Mouse (Mus musculus) limb, embryonic 14.5 days (tissue): ENCODE measurements around the gene Nucb1. TPM values are rescaled to one million over a fixed set of nuclear protein-coding genes. Genes with fewer than 3 reads are reported as not detected.
"Not testable (repeated sequence)": the region's sequence is repeated elsewhere in the genome, so short reads cannot be mapped to it uniquely, and the experiment has no call there.

Experiments used
- ATAC-seq: fragments of 200-750 bp; cut with Nextera tagmentation; 2 replicates; pipeline ENCODE4 v1.8.0; 2017; ENCODE audit warnings: low read depth, moderate number of reproducible peaks, moderate TSS enrichment; ENCODE audit not compliant: low FRiP score
- DNase-seq: peaks from one replicate; pipeline ENCODE4 v3.0.0-alpha.2; 2015; ENCODE audit warnings: low spot score
- H3K27ac ChIP-seq: fragments of 300-500 bp; sonication (generic); replicated peaks from 2 replicates; pipeline ENCODE4 v1.5.1; 2014; ENCODE audit warnings: low read depth, mild to moderate bottlenecking, low read length, moderate library complexity, mixed read lengths
- H3K27me3 ChIP-seq: fragments of 300-500 bp; sonication (generic); 2 replicates; pipeline ENCODE4 v1.6.1; 2014; ENCODE audit warnings: low read length, mixed read lengths; ENCODE audit not compliant: control insufficient read depth, insufficient read depth
- H3K36me3 ChIP-seq: fragments of 300-500 bp; sonication (generic); 2 replicates; pipeline ENCODE4 v1.6.1; 2014; ENCODE audit warnings: mild to moderate bottlenecking, low read length, moderate library complexity, mixed read lengths; ENCODE audit not compliant: control insufficient read depth, insufficient read depth
- H3K4me1 ChIP-seq: fragments of 300-500 bp; sonication (generic); 2 replicates; pipeline ENCODE4 v1.6.1; 2014; ENCODE audit warnings: antibody characterized with exemption, low read length, mixed read lengths; ENCODE audit not compliant: control insufficient read depth, insufficient read depth
- H3K4me2 ChIP-seq: fragments of 300-500 bp; sonication (generic); replicated peaks from 2 replicates; pipeline ENCODE4 v1.6.1; 2014; ENCODE audit warnings: low read depth, mild to moderate bottlenecking, low read length, moderate library complexity; ENCODE audit not compliant: severe bottlenecking
- H3K4me3 ChIP-seq: fragments of 300-500 bp; sonication (generic); replicated peaks from 2 replicates; pipeline ENCODE4 v1.5.1; 2014; ENCODE audit warnings: low read length
- H3K9ac ChIP-seq: fragments of 300-500 bp; sonication (generic); 2 replicates; pipeline ENCODE4 v1.6.1; 2014; ENCODE audit warnings: mild to moderate bottlenecking, low read depth, low read length, moderate library complexity; ENCODE audit not compliant: severe bottlenecking
- H3K9me3 ChIP-seq: fragments of 300-500 bp; sonication (generic); 2 replicates; pipeline ENCODE4 v1.6.1; 2016; ENCODE audit warnings: low read length; ENCODE audit not compliant: control insufficient read depth
- POLR2A ChIP-seq: fragments of 200-500 bp; IDR thresholded peaks from 2 replicates; pipeline ENCODE4 v1.8.0; 2012; ENCODE audit warnings: inconsistent platforms, mild to moderate bottlenecking, moderate library complexity, borderline replicate concordance; ENCODE audit not compliant: insufficient read depth, insufficient read length; ENCODE audit errors: extremely low read depth
- WGBS: fragments of 180-500 bp; shearing (Covaris S2); extraction: QIAGEN DNeasy Blood & Tissue Kit; methylation state at CpG from one replicate; pipeline ENCODE4 v1.1.7; 2014; 5-methylcytosine and 5-hydroxymethylcytosine counted together
- polyA plus RNA-seq, 2 experiments: library from polyadenylated mRNA; depleted of rRNA in 1 of 2; stranded (reverse) in 1 of 2; unstranded in 1 of 2; fragments of >200 nt; fragmentation: Nextera tagmentation in 1 of 2; extraction: Ambion mirVana in 1 of 2; gene quantifications; 2 replicates each; pipeline versions ENCODE4 v1.2.1 to v1.2.3; 2012 to 2014

The Nucb1 gene
- polyA plus RNA-seq, 2 experiments, result 239 to 299 TPM

DNA sequence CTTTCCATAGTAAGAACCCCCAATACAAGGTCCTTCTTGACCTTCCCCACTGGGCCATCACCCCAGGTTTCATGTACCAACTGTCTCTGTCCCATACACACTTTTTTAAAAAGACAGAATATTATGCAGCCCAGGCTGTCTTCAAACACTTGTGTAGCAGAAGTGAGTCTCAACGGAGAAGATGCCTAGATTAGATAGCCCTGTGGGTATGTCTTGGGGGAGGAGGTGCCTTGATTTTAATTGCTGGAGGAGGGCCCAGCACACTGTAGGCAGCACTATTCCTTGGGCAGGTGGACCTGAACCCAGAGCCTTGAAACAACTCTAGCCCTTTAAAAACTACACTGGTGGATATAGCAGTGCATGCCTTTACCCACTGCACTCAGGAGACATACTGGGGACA, 28.0 kb downstream of the Nucb1 start:
- H3K9me3 ChIP-seq, result no peaks in the 10 kb centered on the region
- 0 out of 2 replicates have a peak, but pooled peaks cover 3% of the 10 kb centered on the region for H3K36me3 ChIP-seq
- no peaks in the 10 kb centered on the region for H3K27me3 ChIP-seq
- H3K27ac ChIP-seq, result no peak overlapping the region
- 86% methylated on average over 1 of the region's 1 CpGs for WGBS
- no peak for TF ChIP-seq POLR2A
- H3K9ac ChIP-seq, result no peak overlapping the region
- ATAC-seq, result no peak
- H3K4me1 ChIP-seq, result no peaks in the 10 kb centered on the region
- no peak overlapping the region for H3K4me2 ChIP-seq
- DNase-seq, result no peak
- no peak overlapping the region for H3K4me3 ChIP-seq

- no peaks in the 10 kb centered on the region for H3K4me1 ChIP-seq
- no peak within 1 kb of the TSS for H3K27ac ChIP-seq
- H3K9ac ChIP-seq, result no peak within 1 kb of the TSS
- peak; percentile 66 for DNase-seq
- no peaks in the 10 kb centered on the region for H3K27me3 ChIP-seq
- TF ChIP-seq POLR2A, result no peak
- H3K9me3 ChIP-seq, result no peaks in the 10 kb centered on the region
- 0 out of 2 replicates have a peak, but pooled peaks cover 3% of the 10 kb centered on the region for H3K36me3 ChIP-seq
- peak; percentile 84 for ATAC-seq
- no peak within 1 kb of the TSS for H3K4me3 ChIP-seq
- no peak within 1 kb of the TSS for H3K4me2 ChIP-seq
- WGBS, result 46% methylated on average over 15 of the region's 15 CpGs
Measured at GRCm38 (mm10) chr7:45481374-45481927, 28.8 kb downstream of the Nucb1 start, which contains the start of gene Tulp2. Gene Tulp2 (plus strand): TSS chr7:45481877.

GRCm38 (mm10) chr7:45480310-45480709, 29.9 kb downstream of the Nucb1 start:
- H3K4me2 ChIP-seq, H3K9me3 ChIP-seq, DNase-seq, H3K27ac ChIP-seq, H3K9ac ChIP-seq, ATAC-seq, H3K27me3 ChIP-seq, H3K36me3 ChIP-seq, H3K4me3 ChIP-seq, H3K4me1 ChIP-seq: not testable (repeated sequence)
- 79% methylated on average over 3 of the region's 4 CpGs for WGBS

- TF ChIP-seq POLR2A, result no peak
- DNase-seq, result no peak
- Histone ChIP-seq H3K9ac (no peak overlapping the region), H3K4me3 (no peak overlapping the region), H3K9me3 (no peaks in the 10 kb centered on the region), H3K27me3 (no peaks in the 10 kb centered on the region), H3K27ac (no peak overlapping the region), H3K36me3 (0 out of 2 replicates have a peak, but pooled peaks cover 3% of the 10 kb centered on the region), H3K4me1 (no peaks in the 10 kb centered on the region), H3K4me2 (no peak overlapping the region)
- no peak for ATAC-seq
- WGBS, result 93% methylated on average over 7 of the region's 7 CpGs
Measured at GRCm38 (mm10) chr7:45478774-45479173, 31.4 kb downstream of the Nucb1 start.

DNA sequence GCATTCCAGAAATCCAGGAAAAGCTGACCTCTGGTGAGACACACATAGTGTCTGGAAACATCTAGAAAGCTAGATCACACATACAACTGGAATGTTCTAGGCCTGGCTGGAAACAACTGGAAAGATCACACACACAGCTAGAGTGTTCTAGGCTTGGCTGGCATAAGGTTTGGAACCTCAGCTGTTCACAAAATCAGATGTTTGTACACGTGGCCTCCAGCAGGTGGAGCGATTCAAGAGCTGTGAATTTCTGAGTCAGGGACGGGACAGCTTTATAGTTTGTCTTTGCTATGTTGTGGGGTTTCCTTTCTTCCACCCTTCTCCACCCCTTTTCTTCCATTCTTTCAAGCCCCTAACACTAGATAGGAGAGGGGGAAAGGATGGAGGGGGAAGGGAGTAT, 33.2 kb downstream of the Nucb1 start:
- Histone ChIP-seq H3K4me2 (no peak overlapping the region), H3K27me3 (no peaks in the 10 kb centered on the region), H3K4me3 (no peak overlapping the region), H3K4me1 (no peaks in the 10 kb centered on the region), H3K36me3 (0 out of 2 replicates have a peak, but pooled peaks cover 3% of the 10 kb centered on the region), H3K9me3 (no peaks in the 10 kb centered on the region), H3K27ac (no peak overlapping the region), H3K9ac (no peak overlapping the region)
- peak; percentile 61 for ATAC-seq
- peak; percentile 78 for DNase-seq
- no peak for TF ChIP-seq POLR2A
- 8% methylated on average over 3 of the region's 3 CpGs for WGBS
